Mouse (Mus musculus) small intestine, adult 2 months (tissue): Measurements from ENCODE around the gene Cdh1.

Experiments
- CTCF ChIP-seq: fragments of 200-500 bp; IDR thresholded peaks from 2 replicates; pipeline ENCODE4 v1.5.1; 2012; ENCODE audit warnings: low read depth, mild to moderate bottlenecking, control low read depth, inconsistent platforms, low read length, moderate library complexity, mixed read lengths; ENCODE audit not compliant: insufficient replicate concordance, insufficient read length; ENCODE audit errors: extremely low read depth
- POLR2A ChIP-seq: fragments of 200-500 bp; IDR thresholded peaks from 2 replicates; pipeline ENCODE4 v1.6.1; 2012; ENCODE audit warnings: low read depth, mild to moderate bottlenecking, control low read depth, inconsistent platforms, low read length, moderate library complexity

DNA sequence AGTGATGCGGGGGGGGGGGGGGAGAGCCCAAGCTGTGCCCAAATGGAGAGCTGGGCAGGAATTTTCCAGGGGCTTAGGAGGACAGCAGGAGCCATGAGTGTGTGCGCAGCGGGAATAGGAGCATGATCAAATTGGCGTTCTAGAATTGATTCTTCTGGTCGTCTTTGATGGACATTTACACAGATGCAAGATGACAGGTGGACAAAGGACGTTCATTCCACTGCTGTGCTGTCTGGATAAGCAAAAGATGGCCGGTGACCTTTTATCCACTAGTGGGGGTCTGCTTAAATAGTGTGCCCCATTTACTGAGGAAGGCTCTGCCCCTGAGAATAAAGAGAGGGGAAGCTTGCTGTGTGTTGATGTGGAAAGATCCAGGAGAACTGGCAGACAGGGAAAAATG, 34.1 kb upstream of the Cdh1 start:
- no peak for TF ChIP-seq CTCF
- no peak for TF ChIP-seq POLR2A
